Mouse (Mus musculus) stomach, embryonic 14.5 days (tissue): ENCODE measurements at regions not wholly inside any gene's neighbourhood (a gene's known extent, or its start where the extent isn't known, plus 50 kb on each side); places are given as distances from the start of the nearest gene placed in this dataset.
"Not testable (repeated sequence)": the region's sequence is repeated elsewhere in the genome, so short reads cannot be mapped to it uniquely, and the experiment has no call there.

ENCODE experiments used
- ATAC-seq: fragments of 200-750 bp; cut with Nextera tagmentation; 2 replicates; pipeline ENCODE4 v1.8.0; 2017; ENCODE audit warnings: low read depth, moderate TSS enrichment; ENCODE audit not compliant: insufficient number of reproducible peaks, insufficient read depth, low FRiP score
- H3K27ac ChIP-seq: fragments of 300-500 bp; sonication (generic); 2 replicates; pipeline ENCODE4 v1.5.1; 2014; ENCODE audit warnings: mild to moderate bottlenecking, low read length, moderate library complexity, mixed read lengths
- H3K27me3 ChIP-seq: fragments of 300-500 bp; sonication (generic); 2 replicates; pipeline ENCODE4 v1.6.1; 2014; ENCODE audit warnings: low read length, control low read depth, mixed read lengths; ENCODE audit not compliant: control insufficient read depth, insufficient read depth
- H3K36me3 ChIP-seq: fragments of 300-500 bp; sonication (generic); 2 replicates; pipeline ENCODE4 v1.6.1; 2014; ENCODE audit warnings: mild to moderate bottlenecking, control low read depth, low read length, moderate library complexity, mixed read lengths; ENCODE audit not compliant: control insufficient read depth, insufficient read depth
- H3K4me1 ChIP-seq: fragments of 300-500 bp; sonication (generic); 2 replicates; pipeline ENCODE4 v1.6.1; 2014; ENCODE audit warnings: low read length, control low read depth, mixed read lengths; ENCODE audit not compliant: control insufficient read depth, insufficient read depth
- H3K4me2 ChIP-seq: fragments of 300-500 bp; sonication (generic); replicated peaks from 2 replicates; pipeline ENCODE4 v1.6.1; 2014; ENCODE audit warnings: low read depth, low read length, control low read depth
- H3K4me3 ChIP-seq: fragments of 300-500 bp; sonication (generic); 2 replicates; pipeline ENCODE4 v1.5.1; 2014; ENCODE audit warnings: low read depth, low read length, control low read depth
- H3K9ac ChIP-seq: fragments of 300-500 bp; sonication (generic); replicated peaks from 2 replicates; pipeline ENCODE4 v1.6.1; 2014; ENCODE audit warnings: low read depth, mild to moderate bottlenecking, control low read depth, low read length, moderate library complexity, mixed read lengths
- H3K9me3 ChIP-seq: fragments of 300-500 bp; sonication (generic); 2 replicates; pipeline ENCODE4 v1.6.1; 2016; ENCODE audit warnings: low read depth, low read length, control low read depth; ENCODE audit not compliant: control insufficient read depth
- WGBS: fragments of 180-500 bp; shearing (Covaris S2); extraction: QIAGEN DNeasy Blood & Tissue Kit; methylation state at CpG from one replicate; pipeline ENCODE4 v1.1.7; 2014; 5-methylcytosine and 5-hydroxymethylcytosine counted together

DNA sequence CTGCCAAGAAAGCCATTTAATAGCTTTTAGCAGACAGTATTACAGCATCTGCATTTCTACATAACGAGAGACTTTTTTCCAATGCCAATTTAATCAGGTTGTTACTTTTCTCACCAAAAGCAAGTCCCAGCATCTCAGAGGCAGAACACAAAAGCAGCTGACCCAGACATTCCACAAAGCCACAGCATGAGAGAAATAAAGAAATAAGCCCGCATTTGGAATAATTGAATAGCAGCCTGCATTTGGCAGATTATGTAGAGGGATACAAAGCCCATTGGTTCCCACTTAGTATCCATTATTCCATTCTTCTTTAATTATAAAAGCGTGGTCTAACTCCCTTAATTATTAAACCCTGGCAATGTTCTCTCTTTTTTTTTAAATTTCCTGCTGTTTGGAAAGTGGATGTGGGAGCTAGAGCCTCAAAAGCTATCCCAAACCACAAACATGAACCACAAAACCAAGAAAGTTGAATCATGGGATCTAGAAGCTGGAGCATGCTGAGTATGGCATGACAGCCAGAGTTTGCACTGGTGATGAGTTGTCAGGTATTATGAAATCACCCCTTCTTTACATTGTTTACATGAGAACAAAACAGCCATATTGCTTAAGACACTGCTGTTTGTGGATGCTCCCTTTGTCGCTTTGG is 247.8 kb upstream of the Irak1bp1 start:
- no peaks in the 10 kb centered on the region for H3K4me1 ChIP-seq
- H3K36me3 ChIP-seq, result no peaks in the 10 kb centered on the region
- H3K4me2 ChIP-seq, result no peak overlapping the region
- no peaks in the 10 kb centered on the region for H3K27me3 ChIP-seq
- no peak overlapping the region for H3K27ac ChIP-seq
- no peak for ATAC-seq
- H3K4me3 ChIP-seq, result no peak overlapping the region
- 67% methylated on average over 4 of the region's 4 CpGs for WGBS
- no peak overlapping the region for H3K9ac ChIP-seq
- no peaks in the 10 kb centered on the region for H3K9me3 ChIP-seq

DNA sequence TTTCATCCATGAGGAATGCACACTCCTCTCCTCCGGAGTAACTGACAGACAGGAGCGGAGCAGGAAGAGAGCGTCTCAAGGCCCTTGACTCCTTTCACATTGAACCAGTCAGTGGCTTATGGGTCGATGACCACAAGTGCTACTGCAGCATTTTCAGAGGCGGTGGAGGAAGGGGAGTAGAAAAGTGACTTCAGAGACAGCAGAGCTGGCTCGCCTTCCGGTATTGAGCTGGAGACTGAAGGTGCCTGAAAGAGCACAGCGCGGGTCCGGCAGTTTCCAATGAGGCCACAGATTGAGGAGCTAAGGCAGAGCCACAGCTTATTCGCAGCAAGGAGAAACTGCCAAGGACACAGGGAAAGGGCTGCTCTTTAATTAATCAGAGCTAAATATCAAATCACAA is 220.2 kb upstream of the Irak1bp1 start:
- no peaks in the 10 kb centered on the region for H3K9me3 ChIP-seq
- WGBS, result 67% methylated on average over 11 of the region's 11 CpGs
- H3K9ac ChIP-seq, result no peak overlapping the region
- no peak overlapping the region for H3K4me2 ChIP-seq
- no peaks in the 10 kb centered on the region for H3K27me3 ChIP-seq
- no peaks in the 10 kb centered on the region for H3K4me1 ChIP-seq
- H3K27ac ChIP-seq, result no peak overlapping the region
- H3K36me3 ChIP-seq, result no peaks in the 10 kb centered on the region
- H3K4me3 ChIP-seq, result no peak overlapping the region
- ATAC-seq, result no peak

DNA sequence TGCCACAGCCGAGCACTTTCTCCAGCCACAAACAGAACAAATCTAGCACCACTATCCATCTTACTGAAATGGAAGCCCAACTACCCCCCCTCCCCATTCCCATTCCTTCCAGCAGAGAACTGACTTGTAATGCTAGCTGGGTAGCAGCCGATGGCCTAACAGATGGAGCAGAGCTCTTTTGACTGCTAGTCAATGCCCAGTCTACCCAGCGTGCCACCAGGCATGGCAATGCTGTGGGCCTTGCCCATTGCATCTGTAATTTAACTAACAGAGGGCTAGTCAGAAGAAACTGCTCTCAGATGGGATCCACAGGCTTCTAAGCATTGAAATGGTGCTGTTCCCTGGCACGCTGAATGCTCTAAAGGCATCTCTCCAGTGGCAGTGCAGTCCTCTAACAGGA is 219.4 kb upstream of the Irak1bp1 start:
- Histone ChIP-seq H3K4me2 (no peak overlapping the region), H3K4me3 (no peak overlapping the region), H3K9ac (no peak overlapping the region), H3K36me3 (no peaks in the 10 kb centered on the region), H3K27me3 (no peaks in the 10 kb centered on the region), H3K9me3 (no peaks in the 10 kb centered on the region), H3K4me1 (no peaks in the 10 kb centered on the region), H3K27ac (no peak overlapping the region)
- no peak for ATAC-seq
- 87% methylated on average over 4 of the region's 4 CpGs for whole genome bisulfite sequencing

DNA sequence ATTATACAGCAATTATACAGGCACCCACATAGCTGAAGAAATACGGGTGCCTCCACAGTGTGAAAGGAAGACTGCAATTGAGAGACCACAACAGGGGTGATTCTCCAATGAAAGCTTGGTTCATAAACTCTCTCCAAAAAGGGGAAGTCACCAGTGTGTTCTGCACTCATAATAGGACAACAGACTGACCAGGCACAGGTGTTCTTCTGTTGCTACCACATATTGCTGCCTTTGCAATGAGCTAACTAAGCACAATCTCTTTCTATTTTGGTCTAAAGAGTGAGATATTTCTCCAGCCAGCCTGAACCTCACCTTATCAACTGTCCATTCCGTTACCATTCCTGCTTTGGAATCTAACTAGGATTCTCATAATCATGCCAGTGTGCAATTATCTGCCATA is 216.8 kb upstream of the Irak1bp1 start:
- no peaks in the 10 kb centered on the region for H3K36me3 ChIP-seq
- no peaks in the 10 kb centered on the region for H3K9me3 ChIP-seq
- H3K27me3 ChIP-seq, result no peaks in the 10 kb centered on the region
- 87% methylated on average over 2 of the region's 2 CpGs for WGBS
- no peak overlapping the region for H3K27ac ChIP-seq
- ATAC-seq, result no peak
- no peak overlapping the region for H3K4me3 ChIP-seq
- H3K9ac ChIP-seq, result no peak overlapping the region
- H3K4me2 ChIP-seq, result no peak overlapping the region
- no peaks in the 10 kb centered on the region for H3K4me1 ChIP-seq

DNA sequence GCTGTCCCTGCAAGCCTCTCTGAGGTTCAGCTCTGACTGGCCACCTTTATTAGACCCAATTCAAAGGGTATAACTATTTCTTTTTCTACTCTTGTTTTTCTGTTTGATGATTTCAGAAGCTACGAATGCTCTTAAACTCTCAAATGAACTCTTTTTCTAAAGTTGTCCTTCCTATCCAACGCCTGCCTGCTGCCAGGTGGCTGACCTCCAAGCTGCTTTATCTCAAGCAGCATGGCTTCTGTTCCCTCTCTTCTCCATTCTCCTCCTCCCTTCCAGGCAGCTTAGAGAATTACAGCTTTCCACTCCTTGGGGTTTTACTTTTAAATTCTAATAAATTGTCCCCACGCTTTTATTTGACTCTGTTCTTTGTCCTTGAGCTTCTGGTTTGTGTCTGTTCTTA is 196.9 kb upstream of the Irak1bp1 start:
- no peak for ATAC-seq
- no peak overlapping the region for H3K9ac ChIP-seq
- WGBS, result 67% methylated on average over 3 of the region's 3 CpGs
- no peaks in the 10 kb centered on the region for H3K9me3 ChIP-seq
- H3K4me2 ChIP-seq, result no peak overlapping the region
- no peaks in the 10 kb centered on the region for H3K4me1 ChIP-seq
- H3K27ac ChIP-seq, result no peak overlapping the region
- H3K36me3 ChIP-seq, result no peaks in the 10 kb centered on the region
- no peak overlapping the region for H3K4me3 ChIP-seq
- no peaks in the 10 kb centered on the region for H3K27me3 ChIP-seq

DNA sequence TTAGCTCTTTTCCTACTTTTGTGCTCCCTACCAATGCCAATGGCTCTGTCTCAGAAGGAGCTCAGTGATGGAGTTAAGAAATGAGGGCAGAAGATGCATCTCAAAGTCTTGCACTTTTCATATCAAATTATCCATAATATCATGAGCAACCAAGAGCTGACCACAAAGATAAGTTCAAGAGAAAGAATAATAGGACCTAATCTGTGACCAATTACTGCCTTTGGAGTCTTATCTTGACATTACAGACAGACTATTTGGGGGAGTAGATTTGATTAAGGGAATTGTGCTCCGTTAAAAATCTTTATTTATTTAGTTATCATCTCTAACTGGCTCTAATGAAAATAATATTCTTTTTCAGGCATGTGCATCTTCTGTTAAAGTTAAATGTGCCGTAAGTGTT is 189.1 kb upstream of the Irak1bp1 start:
- Histone ChIP-seq H3K27me3 (no peaks in the 10 kb centered on the region), H3K9ac (no peak overlapping the region), H3K9me3 (no peaks in the 10 kb centered on the region), H3K4me3 (no peak overlapping the region), H3K4me2 (no peak overlapping the region), H3K36me3 (no peaks in the 10 kb centered on the region), H3K4me1 (no peaks in the 10 kb centered on the region), H3K27ac (no peak overlapping the region)
- 72% methylated on average over 2 of the region's 2 CpGs for WGBS
- ATAC-seq, result no peak

DNA sequence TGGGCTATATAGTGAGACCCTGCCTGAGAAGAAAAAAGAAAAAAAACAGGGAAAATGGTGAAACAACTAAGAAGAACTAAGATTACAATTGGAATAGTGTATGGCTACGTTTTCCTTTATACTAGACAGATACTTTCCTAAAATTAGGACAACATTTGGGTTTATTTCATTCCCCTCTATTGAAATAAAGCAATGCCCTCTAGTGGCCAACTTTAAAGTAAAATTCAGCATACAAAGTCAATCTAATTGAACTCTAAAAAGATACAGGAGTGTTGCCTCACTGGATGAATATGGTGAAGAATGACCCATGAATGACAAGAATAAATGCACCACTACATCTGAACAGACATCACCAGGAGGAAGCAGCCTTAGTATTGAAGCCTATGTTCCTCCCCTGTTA is 185.4 kb upstream of the Irak1bp1 start:
- no peak overlapping the region for H3K9ac ChIP-seq
- no peak overlapping the region for H3K4me3 ChIP-seq
- ATAC-seq, result no peak
- H3K27me3 ChIP-seq, result no peaks in the 10 kb centered on the region
- no peaks in the 10 kb centered on the region for H3K9me3 ChIP-seq
- no peaks in the 10 kb centered on the region for H3K36me3 ChIP-seq
- 28% methylated on average over 1 of the region's 1 CpGs for WGBS
- no peak overlapping the region for H3K27ac ChIP-seq
- H3K4me2 ChIP-seq, result no peak overlapping the region
- no peaks in the 10 kb centered on the region for H3K4me1 ChIP-seq

DNA sequence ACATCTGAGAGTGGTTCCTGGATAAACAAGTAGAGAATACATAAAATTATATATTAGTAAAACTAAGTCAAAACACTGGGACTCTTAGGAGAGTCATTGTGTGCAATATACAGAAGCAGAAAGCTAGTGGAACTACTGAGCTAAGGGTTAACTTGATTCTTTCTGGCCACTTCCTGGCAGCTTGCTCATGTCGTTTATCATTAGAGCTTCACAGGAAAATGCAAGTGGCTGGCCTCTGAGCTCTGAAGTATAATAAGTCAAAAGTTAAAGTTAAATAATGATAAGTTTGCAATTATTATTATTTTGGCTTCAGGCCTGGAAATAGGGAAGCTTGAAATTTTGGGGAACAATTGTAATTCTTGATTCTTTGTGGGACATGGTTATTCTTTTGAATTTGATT is 173.8 kb upstream of the Irak1bp1 start:
- H3K9ac ChIP-seq, H3K27ac ChIP-seq, H3K4me2 ChIP-seq, H3K4me1 ChIP-seq, ATAC-seq, H3K4me3 ChIP-seq, H3K27me3 ChIP-seq, H3K9me3 ChIP-seq, H3K36me3 ChIP-seq: not testable (repeated sequence)
- 3% methylated on average over 1 of the region's 1 CpGs for WGBS

DNA sequence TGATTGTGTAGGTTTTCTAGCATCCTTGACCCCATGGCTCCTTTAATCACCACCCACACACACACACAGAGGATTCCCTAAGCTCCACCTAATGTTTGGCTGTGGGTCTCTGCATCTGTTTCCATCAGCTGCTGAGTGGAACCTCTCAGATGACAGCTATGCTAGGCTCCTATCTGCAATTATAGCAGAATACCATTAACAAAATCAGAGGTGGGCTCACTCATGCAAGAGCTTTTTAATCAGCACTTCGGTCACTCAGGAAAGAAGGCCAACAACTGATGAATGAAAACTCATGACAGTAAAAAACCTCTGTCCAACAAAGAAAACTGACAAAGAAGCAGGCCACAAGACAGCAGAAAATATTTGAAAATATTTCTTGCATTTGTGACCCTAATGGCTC is 147.1 kb upstream of the Irak1bp1 start:
- no peak overlapping the region for H3K27ac ChIP-seq
- no peak overlapping the region for H3K4me2 ChIP-seq
- H3K36me3 ChIP-seq, result no peaks in the 10 kb centered on the region
- H3K9ac ChIP-seq, result no peak overlapping the region
- no peaks in the 10 kb centered on the region for H3K9me3 ChIP-seq
- no peaks in the 10 kb centered on the region for H3K27me3 ChIP-seq
- H3K4me1 ChIP-seq, result no peaks in the 10 kb centered on the region
- no peak overlapping the region for H3K4me3 ChIP-seq
- 82% methylated on average over 1 of the region's 1 CpGs for WGBS
- no peak for ATAC-seq
